Mouse (Mus musculus): ENCODE measurements at regions not wholly inside any gene's neighbourhood (a gene's known extent, or its start where the extent isn't known, plus 50 kb on each side); places are given as distances from the start of the nearest gene placed in this dataset.

DNA sequence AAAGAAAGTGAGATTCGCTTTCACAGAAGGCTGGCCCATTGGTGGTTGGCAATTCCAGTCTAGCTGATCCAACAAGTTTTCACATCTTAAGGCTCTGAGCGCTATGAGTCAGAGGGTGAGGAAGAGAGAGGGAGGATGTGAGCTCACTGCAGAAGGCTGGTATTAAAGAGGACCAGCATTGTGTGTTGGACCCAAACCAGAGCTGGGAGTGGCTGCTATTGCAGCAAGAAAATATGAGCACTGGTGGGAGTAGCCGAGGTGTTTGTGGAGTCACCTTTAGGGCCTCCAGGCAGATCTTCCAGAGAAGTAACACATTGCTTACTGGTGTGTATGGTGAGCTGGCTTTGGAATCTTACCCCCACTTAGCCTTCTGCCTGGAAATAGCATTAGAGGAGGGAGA is 133.6 kb downstream of the Dusp6 start:
- TF ChIP-seq CTCF (IDR thresholded peaks at IDR 0.05; ENCODE audit: low read depth, low read length) (no peak), POLR2A (IDR thresholded peaks at IDR 0.05; ENCODE audit: insufficient read depth, low read length) (no peak), EP300 (IDR thresholded peaks at IDR 0.05; ENCODE audit: insufficient read depth, low read depth, low read length) (no peak)

Measured in ES-Bruce4 (cell line).